Mouse (Mus musculus): ENCODE results near the gene Ttyh3. TPM values are rescaled to one million over a fixed set of nuclear protein-coding genes. Genes with fewer than 3 reads are reported as not detected.

The Ttyh3 gene
- total RNA-seq, 1 experiment, result 18.6 TPM

GRCm38 (mm10) chr5:140571201-140571600, 77.6 kb downstream of the Ttyh3 start:
- Histone ChIP-seq H3K4me3 (ENCODE audit: insufficient read depth in 1 of 2, low read depth in 1 of 2, low read length in 2 of 2, poor library complexity in 1 of 2, severe bottlenecking in 1 of 2) (no peak overlapping the region), H3K9ac (ENCODE audit: insufficient read depth, low read depth, low read length, poor library complexity, severe bottlenecking) (no peak overlapping the region), H3K27ac (ENCODE audit: insufficient read depth, low read depth, low read length, poor library complexity, severe bottlenecking) (no peak overlapping the region), H3K36me3 (ENCODE audit: control insufficient read depth, insufficient read depth, low read length, poor library complexity, severe bottlenecking) (no peaks in the 10 kb centered on the region), H3K9me3 (ENCODE audit: control insufficient read depth, insufficient read depth, low read depth, low read length) (no peaks in the 10 kb centered on the region), H3K4me1 (ENCODE audit: control insufficient read depth in 2 of 2, insufficient read depth in 2 of 2, low read length in 2 of 2, poor library complexity in 1 of 2) (peaks cover 9 to 29% of the 10 kb centered on the region in 2 experiments)
- no peak for TF ChIP-seq ZC3H11A (IDR thresholded peaks at IDR 0.05; ENCODE audit: borderline replicate concordance, low read depth, low read length)
- TF ChIP-seq HCFC1 (IDR thresholded peaks at IDR 0.05; ENCODE audit: borderline replicate concordance, insufficient read depth, low read length), result no peak
- TF ChIP-seq ZNF384 (IDR thresholded peaks at IDR 0.05; ENCODE audit: low read depth, low read length), result no peak
- no peak for TF ChIP-seq MAFK (IDR thresholded peaks at IDR 0.05; ENCODE audit: insufficient read depth, low read depth, low read length)
- TF ChIP-seq CHD2 (IDR thresholded peaks at IDR 0.05; ENCODE audit: low read depth, low read length), result no peak
- in situ Hi-C loops (cut with MboI; ENCODE audit: low sequenced_read_pairs in 2 of 2, unreplicated experiment in 2 of 2), result no loop called here
- DNase-seq (ENCODE audit: low read depth, low spot score), result no peak

Other genes with a start within 250 kb of the Ttyh3 start
- 196 and 273 TPM in 2 replicates for gene Eif3b, start 229.7 kb downstream of the Ttyh3 start, total RNA-seq (2012; rRNA removed)
- gene Gm4869, start 203.4 kb downstream of the Ttyh3 start, total RNA-seq (2012; rRNA removed), result 0.05 and 0.13 TPM in 2 replicates
- 34.8 and 35.9 TPM in 2 replicates for gene Chst12, start 143.5 kb downstream of the Ttyh3 start, total RNA-seq (2012; rRNA removed)
- gene Grifin, start 84.0 kb downstream of the Ttyh3 start, total RNA-seq (2012; rRNA removed), result 0.89 TPM in 1 of 2 replicates, not detected in the other
- 13.3 and 28.1 TPM in 2 replicates for gene Lfng, start 41.7 kb downstream of the Ttyh3 start, total RNA-seq (2012; rRNA removed)
- gene Iqce, start 53.3 kb upstream of the Ttyh3 start, total RNA-seq (2012; rRNA removed), result 9.9 and 14.7 TPM in 2 replicates
- gene Brat1, start 56.0 kb upstream of the Ttyh3 start, total RNA-seq (2012; rRNA removed), result 19.4 and 21.2 TPM in 2 replicates
- 5.3 and 5.6 TPM in 2 replicates for gene Amz1, start 75.1 kb upstream of the Ttyh3 start, total RNA-seq (2012; rRNA removed)
- gene Gna12, start 181.4 kb upstream of the Ttyh3 start, total RNA-seq (2012; rRNA removed), result 40.9 and 50.4 TPM in 2 replicates